26 mouse cellular contexts compared by ENCODE assay signal in the genomic region with DNA sequence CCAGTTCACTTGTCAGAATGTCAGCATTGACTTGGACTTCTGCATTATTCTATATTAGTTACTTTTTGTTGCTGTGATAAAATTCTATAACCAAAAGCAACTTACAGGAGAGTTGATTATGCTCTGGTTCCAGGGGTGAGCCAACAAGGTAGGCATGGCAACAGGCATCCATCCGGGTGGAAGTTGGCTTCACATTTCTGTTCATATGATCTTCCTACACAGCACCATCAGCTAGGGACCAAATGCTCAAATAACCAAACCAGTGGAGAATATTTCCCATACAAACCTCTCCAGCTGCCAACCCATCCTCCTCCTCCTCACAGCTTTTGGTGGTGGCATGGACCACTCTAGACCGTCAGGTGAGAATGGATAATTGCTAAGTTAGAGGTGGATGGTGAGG.
"Had no signal": no experiment of that assay in that cellular context is flagged by ENCODE, and none has a peak within 500 bp of the region (broad histone marks: within the 10 kb centered on the region; RNA-seq: fewer than 3 reads in every experiment).

No protein-coding gene starts in this region.

- H3K4me3 ChIP-seq: embryonic facial prominence, embryonic 10.5 days; embryonic facial prominence, embryonic 12.5 days; embryonic facial prominence, embryonic 13.5 days; embryonic facial prominence, embryonic 15.5 days; erythroblast, embryonic 14.5 days; forebrain, embryonic 10.5 days; forebrain, embryonic 12.5 days; forebrain, embryonic 13.5 days; forebrain, embryonic 15.5 days; gastrocnemius, adult 2 months had no signal

- DNase-seq: cerebellum, adult 2 months; cerebellum, adult 8-10 months; cerebellum, adult 9-10 months; cerebellum, adult 9-11 months; cerebellum, postnatal 10 days; cerebellum, postnatal 14 days; cerebellum, postnatal 25 days; cerebellum, postnatal 36 days; embryo, embryonic 11 days; forebrain, postnatal 0 days; gastrocnemius, adult 2 months; gastrocnemius, postnatal 10 days; gastrocnemius, postnatal 14 days; gastrocnemius, postnatal 25 days; gastrocnemius, postnatal 36 days; heart, adult 11 months; heart, adult 18-20 months had no signal

- H3K27ac ChIP-seq: embryonic facial prominence, embryonic 10.5 days; embryonic facial prominence, embryonic 12.5 days; embryonic facial prominence, embryonic 13.5 days; embryonic facial prominence, embryonic 15.5 days; forebrain, embryonic 10.5 days; forebrain, embryonic 12.5 days; forebrain, embryonic 13.5 days; forebrain, embryonic 15.5 days; gastrocnemius, adult 2 months had no signal
